Mouse (Mus musculus) spleen, adult 2 months (tissue): ENCODE measurements around the gene Esam.

Source experiments
- CTCF ChIP-seq: fragments of 200-500 bp; IDR thresholded peaks from 2 replicates; pipeline ENCODE4 v1.5.1; 2011; ENCODE audit warnings: mild to moderate bottlenecking, inconsistent platforms; ENCODE audit not compliant: insufficient read depth, insufficient read length, insufficient replicate concordance; ENCODE audit errors: extremely low read depth
- POLR2A ChIP-seq: fragments of 200-500 bp; IDR thresholded peaks from 2 replicates; pipeline ENCODE4 v1.6.1; 2011; ENCODE audit warnings: low read depth, low read length, inconsistent platforms

DNA sequence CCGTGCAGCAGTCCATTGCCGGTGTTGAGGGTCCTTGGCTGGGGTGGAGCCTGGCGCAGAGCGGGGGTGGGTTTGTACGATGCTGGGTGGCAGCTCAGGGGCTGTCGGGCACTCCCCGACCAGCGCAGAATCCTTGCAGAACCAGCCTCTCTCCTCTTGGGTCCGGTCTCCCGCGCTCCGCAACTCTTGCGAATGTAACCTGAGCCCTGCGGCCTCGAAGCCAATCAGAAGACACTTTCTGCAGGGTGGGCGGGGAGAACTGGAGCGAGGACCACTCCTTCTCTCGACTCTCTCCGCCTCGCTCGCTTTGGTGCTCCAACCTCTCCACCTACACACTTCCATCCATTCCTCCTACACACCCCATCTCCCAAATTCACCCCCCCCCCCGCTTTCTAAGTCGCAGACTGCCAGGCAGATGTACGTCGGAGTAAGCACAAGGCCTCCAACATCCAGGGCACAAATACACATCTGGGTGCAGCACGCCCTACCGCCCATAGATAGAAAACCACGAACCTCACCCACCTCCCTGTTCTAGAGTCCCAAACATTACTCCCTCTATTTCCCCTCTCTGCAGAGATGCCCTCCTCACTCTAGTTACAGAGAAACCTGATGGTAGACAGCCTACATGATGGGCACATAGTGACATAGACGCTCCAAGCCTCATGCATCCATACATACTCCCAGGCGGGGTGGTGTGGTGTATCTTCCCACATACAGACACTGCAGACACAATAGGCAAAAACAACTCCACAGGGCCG lies 24.8 kb downstream of the Esam start, which contains the start of gene Nrgn:
- no peak for TF ChIP-seq POLR2A
- no peak for TF ChIP-seq CTCF
